Mouse (Mus musculus) right cerebral cortex, adult 18-20 months (tissue): Measurements from ENCODE around the gene 2200002D01Rik.

Experiments used
- DNase-seq: peaks from one replicate; pipeline ENCODE4 v3.0.0; 2022; ENCODE audit warnings: mixed read lengths

The 2200002D01Rik gene

DNA sequence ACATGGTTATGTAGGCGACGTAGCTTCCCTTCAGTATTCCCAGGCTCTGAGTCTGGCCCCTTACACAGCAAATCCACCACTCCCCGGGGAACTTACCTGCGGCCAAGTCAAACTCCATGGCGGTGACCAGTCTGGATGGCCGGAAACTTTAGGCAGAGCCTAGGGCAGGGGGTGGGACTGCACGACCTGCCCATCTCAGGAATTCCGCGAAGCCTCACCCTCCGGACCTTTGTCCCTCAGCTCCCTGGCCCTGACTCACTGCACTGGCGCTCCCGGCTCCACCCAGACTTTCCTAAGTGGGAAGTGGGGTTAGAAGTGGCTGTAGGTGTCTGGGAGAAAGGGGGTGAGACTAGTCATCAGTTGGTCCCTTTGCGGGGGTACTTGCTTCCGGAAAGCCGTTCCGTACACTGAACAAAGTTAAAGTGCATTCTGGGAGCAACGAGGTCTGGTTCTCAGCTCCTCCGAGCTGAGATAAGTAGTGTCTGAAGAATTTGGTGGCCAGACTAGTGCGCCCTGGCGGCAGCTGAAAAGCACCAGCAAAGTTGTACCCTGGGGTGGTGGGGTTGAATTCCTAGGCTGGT is at the start of gene 2200002D01Rik:
Gene 2200002D01Rik, minus strand, starts transcription at position 206 of the 581 bp plus-strand sequence.
- DNase-seq, result no peak

DNA sequence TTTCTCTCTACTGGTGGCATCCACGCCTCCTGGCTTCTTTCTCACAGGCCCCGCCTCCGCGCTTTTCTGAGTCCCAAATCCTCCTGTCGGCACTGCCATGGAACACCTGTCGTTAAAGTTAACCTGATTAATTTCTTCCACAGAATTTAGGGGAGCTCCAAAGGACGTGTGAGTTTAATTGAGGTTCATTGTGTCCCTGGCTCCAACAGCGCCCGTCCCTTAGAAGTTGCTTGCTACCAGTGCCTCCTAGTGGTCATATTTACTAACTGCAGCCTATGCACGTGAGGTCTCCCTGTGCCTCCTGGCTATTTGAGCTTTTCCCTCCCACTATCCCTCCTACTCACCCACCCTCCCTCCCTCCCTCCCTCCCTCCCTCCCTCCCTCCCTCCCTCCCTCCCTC is 48.7 kb upstream of the 2200002D01Rik start:
- peak; percentile 66 for DNase-seq

DNA sequence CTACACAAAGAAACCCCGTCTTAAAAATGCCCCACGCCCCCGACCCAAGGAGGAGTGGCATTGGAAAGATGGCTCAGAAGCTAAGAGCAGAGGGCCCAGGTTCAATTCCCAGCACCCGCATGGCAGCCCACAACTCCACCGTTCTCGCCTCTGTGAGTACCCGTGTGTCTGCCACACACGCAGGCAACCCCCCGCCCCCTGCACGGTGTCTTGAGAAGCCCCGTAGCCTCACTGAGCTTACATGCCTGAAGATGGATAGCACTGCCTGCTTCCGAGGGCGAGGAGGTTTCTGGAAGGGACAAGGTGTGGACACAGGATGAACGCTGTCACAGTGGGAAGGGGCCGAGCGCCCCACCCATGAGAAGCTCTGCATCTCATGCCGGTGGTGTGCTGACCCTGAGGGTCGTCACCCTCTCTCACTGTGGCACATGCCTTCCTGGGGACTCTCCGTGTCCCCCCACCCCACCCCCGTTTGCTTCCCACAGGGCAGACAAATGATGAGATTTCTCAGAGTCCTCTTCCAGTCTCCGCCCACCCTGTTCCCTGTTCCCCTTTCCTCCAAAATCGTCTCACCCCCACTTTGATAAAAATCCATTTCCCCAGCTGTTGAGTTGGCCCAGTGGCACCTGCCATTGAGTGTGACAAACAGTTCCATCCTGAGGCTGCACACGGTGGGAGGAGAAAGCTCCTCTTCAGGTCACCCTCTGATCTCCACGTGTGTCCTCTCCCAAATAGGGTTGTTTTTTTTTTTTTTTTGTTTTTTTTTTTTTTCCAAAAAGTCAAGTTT is 47.8 kb upstream of the 2200002D01Rik start:
- DNase-seq, result no peak

DNA sequence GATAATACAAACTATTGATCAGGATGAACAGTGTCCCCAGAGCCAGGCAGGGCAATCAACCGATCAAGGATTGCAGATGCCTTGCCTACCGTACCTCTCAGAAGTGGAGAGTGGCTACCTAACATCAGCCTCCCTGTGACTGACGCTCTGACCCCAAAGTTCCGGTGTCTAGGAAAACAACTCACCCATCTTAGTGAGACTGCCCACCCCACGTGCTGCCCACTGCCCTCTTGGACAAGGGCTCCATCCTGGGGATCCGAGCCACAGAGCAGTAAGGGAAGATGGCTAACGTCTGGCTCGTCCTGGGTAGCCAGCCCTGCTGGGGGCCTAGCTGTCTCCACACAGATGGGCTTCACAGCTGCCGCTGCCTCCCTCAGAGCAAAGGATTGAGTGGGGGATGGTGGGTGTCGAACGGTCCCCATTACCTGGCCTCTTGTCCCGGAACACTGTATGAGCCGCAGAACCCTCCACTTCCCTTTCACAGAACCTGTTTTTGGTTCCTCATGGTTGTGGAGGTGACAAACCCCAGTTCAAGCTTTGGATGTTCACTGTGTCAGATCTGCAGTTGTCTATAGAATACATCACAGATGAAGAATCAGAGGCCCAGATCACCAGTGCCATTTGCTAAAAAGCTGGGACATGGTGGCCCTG is 46.0 kb upstream of the 2200002D01Rik start:
- DNase-seq, result no peak

DNA sequence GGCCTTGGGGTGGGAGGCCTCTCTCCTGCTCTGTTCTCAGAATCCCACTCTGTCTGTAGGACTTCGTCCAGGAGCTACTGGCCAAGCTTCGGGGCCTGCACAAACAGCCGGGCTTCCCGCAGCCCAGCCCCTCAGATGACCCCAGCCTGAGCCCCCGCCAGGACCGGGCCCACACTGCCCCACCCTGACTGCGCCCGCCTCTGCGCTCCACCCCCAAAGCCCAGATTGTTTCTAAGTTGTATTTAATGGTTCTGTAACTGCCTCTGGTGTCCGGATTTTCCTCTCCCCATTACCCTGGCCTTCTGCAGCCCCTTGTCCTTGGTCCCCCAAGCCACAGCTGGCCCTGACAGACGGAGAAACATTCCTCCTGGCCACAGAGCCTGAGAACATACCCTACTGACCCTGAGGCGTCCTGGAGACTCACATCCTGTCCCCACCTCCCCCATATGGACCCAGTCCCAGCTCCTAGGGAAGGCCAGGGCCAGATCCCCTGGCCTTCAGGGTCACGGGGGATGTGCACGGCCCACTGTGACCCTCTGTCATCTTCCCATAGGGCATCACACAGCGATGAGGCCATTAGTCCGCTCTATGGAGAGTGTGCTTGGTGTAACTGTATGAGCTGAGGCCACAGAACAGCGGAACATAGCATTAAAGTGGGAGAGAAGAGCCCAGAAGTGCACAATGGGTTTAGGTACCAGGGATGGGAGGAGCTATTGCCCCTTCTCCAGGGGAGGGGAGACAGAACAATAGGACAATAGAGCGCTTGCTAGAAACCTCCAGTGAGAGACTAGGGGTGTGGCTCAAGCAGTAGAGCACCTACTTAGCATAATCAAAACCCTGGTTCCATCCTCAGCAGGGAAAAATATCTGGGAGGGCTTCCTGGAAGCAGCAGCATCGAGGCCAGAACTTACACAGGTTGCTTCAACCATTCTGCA is 45.1 kb upstream of the 2200002D01Rik start:
- no peak for DNase-seq

DNA sequence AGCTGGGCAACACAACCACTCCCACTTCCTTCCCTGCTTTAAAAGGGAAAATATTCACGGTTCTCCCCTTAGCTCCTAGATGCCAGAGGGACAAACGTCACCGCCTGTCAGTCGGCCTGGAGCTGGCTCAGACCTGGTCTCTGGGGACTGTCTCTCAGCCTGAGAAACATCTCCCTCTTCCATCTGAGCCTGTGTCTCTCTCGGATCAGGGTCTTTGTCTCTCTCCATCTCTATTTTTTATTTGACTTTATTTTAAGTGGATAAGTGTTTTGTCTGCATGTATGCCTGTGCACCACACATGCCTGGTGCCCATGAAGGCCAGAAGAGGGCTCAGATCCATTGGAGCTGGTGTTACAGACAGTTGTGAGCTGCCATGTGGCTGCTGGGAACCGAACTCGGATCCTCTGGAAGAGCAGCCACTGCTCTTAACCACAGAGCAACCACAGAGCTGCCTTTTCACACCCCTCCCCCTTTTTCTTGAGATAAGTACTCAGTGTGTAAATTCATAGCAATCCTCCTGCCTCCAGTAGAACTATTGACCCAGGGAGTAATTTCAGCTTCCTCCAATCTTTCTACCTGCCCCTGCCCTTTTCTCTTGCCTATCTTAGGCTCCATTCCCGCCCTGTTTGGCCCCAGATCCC is 44.3 kb upstream of the 2200002D01Rik start:
- no peak for DNase-seq

DNA sequence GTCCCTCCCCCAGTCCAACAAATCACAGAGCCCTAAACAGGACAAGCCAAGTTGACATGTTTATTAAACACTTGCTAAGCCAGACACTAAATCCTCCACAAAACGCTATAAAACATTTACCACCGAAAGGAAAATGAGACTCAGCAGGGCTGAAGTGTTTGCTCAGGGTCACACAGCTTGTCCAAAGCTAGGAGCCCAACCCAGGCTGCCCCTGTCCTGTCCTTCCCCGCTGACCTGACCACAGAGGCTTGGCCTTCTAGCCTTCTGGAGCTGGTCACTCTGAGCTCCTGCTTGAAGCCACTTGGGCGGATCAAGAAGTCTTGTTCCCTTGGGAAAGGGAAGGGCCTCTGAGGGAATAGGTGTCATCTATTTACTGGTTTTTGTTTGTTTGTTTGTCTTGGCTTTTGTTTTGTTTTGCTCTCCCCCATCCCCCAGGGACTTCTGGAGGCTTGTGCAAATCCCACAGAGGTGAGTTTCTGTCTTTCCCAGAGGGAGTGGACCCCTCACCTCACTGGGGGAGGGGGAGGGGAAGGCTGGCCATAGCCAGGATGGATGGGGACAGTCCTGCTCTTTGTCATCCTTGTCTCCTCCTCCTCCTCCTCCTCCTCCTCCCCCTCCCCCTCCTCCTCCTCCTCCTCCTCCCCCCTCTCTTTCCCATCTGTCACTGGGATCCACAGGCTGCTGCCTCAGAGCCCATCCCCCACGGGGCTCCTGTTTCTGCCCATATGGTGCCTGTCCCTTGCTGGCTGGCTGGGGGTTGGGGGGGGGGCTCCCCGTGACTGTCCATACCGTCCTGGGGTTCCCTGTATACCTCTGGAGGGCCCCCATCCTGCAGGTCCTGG is 43.6 kb upstream of the 2200002D01Rik start:
- no peak for DNase-seq

DNA sequence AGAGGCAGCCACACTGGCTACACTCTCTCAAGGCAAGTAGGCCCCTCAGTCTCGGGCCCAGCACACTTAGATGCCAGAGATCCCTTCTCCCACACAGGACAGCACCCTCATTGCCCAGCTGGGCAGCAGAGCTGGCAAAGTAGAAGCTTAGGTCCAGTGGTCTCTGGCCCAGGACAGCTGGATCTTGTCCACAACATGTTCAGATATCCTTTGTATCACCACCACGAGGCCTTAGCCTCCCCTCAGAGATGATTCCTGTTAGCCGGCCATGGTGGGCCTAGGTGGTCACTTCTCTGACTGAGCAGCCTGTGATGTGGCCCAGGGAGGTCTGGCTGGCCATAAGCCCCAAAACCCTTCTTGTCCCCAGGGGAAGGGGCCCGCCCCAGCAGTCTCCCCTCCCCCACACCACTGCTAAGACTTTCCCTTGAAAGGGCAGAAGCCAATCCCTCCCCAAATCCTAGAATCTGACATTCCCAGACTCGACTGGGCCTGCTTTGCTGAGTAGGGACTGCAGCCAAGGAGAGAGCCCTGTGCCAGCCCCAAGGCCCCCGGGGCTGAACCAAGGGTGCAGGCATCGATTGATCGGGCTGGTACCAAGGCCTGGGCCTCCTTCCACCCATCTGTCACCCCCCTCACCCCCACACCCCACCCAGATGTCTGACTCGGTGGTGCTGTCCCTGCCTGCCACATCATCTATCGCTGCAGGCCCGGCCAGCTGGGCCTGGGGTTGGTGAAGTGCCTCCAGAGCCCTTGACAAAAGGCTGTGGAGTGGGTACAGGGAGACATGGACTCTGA is 42.6 kb upstream of the 2200002D01Rik start:
- DNase-seq, result no peak

DNA sequence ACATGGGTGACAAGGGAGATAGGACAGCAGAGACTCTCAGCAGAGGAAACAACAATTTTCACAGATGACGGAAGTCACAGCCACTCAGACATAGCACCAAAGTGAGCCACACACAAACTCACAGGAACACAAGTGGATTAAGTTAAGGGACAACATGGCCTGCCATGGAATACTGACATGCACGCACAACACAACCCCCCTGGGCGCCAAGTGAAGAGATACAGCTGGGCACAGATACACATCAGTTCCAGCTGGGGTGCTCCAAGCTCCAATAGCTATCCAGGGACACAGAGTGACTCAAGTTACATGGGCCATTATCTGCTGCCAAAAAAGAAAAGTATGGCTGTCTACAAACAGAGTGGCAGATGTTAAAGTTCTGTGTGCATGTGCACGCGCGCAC is 41.6 kb upstream of the 2200002D01Rik start:
- no peak for DNase-seq

DNA sequence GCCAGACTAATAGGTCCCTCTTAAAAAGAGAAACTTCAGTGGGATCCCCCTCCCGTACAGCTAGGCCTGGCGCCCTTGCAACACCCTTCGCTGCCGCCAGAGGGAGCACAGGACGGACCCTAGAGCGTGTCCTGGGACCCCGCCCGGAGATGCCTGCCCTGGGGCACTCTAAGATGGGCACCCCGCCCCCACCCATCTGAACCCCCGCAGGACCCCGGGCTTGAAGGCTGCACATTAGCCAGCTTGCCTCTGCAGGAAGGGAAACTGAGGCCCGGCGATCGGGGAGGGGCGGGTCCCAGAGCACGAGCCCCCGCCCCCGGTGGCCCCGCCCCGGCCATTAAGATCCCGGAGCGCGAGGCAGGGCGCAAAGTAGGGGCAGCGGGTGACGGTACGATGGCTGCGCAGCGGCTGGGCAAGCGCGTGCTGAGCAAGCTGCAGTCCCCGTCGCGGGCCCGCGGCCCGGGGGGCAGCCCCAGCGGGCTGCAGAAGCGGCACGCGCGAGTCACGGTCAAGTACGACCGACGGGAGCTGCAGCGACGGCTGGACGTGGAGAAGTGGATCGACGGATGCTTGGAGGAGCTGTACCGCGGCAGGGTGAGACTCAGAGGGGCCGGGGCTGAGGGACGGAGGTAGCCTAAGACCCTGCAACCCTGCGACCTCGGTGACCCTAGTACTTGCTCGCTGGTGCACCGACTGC is 40.8 kb upstream of the 2200002D01Rik start, which contains the start of gene Ppp1r14a:
Gene Ppp1r14a, plus strand, starts transcription at position 367 of the 697 bp plus-strand sequence.
- no peak for DNase-seq

DNA sequence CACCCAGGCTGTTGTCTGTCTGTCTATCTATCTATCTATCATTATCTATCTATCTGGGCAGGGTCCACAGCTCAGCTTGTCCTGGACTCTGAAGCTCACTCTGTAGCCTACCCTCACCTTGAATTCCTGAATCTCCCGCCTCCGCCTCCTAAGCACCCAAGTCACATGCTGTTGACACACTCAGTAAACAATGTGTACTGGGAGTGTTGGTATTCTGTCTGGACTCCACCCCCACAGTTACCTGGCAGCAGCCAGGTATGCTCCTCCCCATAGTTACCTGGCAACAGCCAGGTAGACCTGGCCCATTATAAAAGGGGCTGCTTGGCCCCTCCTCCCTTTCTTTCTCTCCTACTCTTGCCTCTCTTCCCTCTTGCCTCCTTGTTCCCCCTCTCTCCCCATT is 39.8 kb upstream of the 2200002D01Rik start:
- DNase-seq, result no peak

DNA sequence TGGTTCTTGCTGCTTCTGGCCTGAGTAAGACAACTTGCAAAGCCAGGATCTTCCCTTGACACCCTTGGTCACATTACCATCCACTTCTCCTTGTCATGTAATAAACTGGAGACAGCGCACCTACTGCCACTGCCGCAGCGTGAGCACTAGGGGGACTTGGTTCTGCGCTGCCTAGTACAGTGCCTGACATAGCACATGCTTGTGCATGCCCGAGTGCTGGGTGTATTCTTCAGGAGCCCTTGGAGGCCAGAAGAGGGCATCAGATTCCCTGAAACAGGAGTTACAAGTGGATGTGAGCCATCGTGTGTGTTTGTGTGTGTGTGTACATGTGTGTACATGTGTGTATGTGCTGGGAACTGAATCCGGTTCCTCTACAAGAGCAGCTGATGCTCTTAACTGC is 39.2 kb upstream of the 2200002D01Rik start:
- no peak for DNase-seq

DNA sequence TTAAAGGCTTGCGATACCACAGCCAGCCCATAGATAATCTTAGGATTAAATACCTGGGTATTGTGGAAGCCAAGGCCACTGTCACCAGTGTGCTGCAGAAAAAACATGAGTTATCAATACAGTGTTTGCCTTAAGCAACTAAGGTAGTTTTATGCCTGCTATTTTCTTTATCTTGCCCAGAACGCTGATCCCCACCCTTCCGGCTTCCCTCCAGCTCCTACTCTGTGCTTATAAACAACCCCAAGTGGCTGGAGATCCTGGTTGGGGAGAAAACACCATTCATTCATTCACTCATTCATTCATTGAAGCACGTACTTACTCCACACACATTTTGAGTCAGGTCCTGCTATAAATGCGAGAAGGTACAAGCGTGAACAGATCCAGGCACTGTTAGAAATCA is 36.3 kb upstream of the 2200002D01Rik start:
- no peak for DNase-seq

DNA sequence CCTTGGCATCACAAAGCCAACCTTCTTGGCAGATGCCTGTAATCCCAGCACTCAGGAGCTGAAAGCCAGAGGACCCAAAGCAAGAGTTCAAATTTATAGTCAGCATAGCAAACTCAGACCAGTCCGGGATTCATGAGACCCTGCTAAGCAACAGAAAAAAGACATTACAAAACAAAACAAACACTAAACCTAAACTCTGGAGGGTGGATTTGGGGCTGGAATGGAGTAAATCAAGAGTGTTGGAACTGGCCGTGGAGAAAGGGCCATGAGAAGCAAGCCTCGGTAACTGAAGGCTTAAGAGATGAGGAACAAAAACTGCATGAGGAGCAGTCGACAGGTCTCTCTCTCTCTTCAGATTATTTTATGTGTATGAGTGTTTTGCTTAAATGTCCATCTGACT is 35.6 kb upstream of the 2200002D01Rik start:
- DNase-seq, result no peak

DNA sequence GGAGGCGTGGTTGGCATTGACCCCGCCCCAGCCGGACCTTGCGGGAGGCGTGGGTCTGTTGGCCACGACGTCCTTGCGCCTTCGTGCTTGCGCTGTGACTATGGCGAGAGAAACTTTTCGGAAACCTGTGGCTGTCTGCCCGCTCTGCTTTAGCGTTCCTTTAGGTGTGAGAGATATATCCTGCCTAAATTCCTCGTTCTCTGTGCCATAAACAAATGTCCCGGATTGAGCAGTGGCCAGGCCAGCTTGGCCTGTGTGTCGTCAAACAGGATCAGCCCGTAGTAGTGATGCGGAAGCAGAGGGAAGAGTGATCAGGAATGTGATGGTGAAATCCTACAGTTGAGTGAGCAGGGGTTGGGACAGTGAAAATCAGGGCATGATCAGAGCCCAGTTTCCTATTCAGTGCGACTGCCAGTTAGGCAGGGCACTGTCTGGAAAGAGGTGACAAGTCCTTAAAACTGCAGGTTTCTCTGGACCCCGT is 33.8 kb upstream of the 2200002D01Rik start:
- no peak for DNase-seq

DNA sequence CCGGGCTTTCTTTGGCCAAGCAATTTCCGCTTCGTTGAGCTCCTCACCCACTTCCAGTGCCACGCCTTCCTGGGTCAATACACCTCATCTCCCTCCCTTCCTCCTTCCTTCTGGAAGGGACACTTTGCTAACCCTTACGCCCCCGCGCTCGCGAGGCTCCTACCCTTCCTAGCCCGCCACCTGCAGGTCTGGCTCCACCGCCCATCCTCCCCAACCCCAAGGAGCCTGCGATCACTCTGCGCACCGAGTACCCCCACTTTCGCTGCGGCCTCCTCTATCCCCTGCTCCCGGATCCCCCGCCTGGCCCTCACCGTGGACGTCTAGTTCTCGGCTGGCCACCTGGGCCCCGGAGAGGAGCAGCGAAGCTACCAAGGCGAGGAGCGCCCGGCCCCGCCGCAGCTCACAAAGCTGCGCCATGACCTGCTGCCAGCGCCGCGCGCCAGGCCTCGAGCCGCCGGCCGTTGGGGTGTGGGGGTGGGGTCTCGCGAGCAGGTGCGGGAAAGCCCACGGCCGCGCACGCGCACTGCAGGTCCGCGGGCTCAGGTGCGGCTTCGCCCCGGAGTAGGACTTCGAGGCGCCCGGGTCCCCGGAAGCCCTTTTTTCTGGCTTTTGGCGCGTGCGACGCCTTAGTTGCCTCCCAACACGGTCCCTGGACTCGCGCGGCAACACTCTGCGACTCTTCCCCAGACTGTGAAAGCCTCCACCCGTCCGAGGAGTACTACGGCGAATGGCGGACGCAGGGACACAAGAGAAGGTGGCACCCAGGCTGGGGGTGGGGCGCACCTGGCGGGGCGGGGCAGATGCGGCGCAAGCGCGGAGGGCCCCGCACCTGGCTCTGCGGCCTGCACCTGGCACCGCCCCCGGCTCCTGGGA is 33.2 kb upstream of the 2200002D01Rik start, which contains the start of gene Spint2:
Gene Spint2, minus strand, starts transcription at position 712 of the 873 bp plus-strand sequence.
- DNase-seq, result no peak

DNA sequence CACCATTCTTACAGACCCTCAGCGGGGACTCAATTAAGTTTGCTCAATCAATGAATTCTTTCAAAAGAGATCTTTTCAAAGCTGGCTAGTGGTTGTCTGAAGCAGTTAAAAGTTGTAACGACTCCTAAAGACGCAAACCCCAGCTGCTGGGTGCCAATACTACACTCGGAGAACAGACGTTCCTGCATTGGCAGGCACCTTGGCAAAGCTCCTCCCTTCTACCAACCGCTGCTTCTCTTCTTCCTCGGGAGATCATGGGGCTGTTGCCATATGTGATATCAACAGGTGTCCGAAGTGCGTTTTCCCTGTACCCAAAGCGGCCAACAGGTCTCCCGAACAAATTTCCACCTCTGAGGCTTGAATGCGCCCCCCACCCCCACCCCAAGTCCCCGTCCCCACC is 32.5 kb upstream of the 2200002D01Rik start:
- no peak for DNase-seq

DNA sequence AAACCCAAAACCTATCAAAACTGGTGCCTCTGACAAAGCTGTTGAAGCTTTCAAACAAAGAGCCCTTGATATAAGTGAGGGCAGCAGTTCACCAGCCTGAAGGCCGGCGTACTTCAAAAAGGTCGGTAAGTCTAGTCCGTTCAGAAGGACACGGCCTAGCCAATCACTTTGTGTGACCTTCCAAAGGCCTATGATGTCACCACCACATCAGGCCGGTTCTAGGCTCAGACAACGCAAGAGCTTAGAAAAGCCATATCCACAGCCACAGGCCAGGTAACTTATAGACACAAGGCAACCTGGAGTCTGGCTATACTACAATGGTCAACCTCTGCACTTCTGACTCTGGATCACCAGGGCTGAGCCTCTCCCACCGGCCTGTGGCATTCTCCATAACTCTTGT is 31.7 kb upstream of the 2200002D01Rik start:
- no peak for DNase-seq

DNA sequence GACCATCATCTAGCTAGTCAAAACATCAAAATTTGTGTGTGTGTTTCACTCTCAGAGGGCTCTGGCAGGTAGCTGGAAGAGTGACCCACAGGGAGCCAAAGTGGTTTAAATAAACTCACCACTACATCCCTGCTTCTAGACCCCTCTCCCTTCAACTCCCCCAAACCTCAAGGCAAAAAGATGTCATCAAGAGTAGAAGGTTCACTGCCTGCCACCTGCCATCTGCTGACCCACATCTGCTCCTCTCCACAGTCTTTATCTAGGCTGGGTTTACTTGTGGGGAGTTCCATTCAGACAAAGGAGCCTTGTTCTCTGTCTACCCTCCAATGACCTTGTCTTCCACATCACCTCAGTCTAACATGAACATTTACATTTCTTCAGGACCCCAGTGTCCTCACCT is 31.0 kb upstream of the 2200002D01Rik start:
- DNase-seq, result no peak
